Comparison of ENCODE assay signal across 12 mouse cellular contexts in the genomic region with DNA sequence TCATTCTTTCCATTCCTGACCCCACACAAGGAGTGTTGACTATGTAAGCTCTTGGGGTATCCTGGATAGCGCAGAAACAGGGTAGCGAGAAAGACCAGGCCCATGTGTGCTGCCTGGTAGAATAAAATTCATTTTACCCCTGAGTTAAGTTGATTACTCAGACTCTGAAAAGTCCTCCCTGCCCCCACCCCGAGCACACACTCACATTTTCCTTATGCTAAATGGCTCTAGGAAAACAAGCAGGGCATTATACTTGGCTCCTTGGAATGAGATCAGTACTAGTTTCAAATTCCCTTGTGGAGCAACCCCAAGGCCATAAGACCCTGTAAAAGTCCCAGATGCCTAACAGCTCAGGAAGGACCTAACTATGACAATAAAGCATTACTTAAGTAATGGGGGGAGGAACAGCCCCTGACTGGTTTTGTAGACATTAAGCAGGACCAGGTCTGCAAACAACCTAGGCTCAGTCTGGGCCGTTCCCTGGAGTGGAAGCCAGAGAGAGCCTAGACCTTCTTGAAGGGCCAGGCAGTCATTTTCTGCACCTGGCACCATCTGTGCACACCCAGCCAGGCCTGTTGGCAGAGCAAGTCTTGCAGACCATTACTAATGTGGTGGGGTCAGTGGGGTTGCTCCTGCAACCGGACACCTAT.
A peak's percentile ranks its signal among the peaks of the same experiment; 100 is the strongest.
DNase-seq lines count a peak whose midpoint lies in the region; ATAC-seq lines count a peak whose summit lies in the region.
"Had no signal": no experiment of that assay in that cellular context is flagged by ENCODE, and none has a peak within 500 bp of the region (broad histone marks: within the 10 kb centered on the region; RNA-seq: fewer than 3 reads in every experiment).

No protein-coding gene starts in this region.

- H3K4me3 ChIP-seq in hindbrain, embryonic 11.5 days (ENCODE audit: low read depth, low read length): no peak overlapping the region
- no peak overlapping the region for H3K4me3 ChIP-seq in hindbrain, embryonic 14.5 days (replicated peaks; ENCODE audit: low read length)
- no peak overlapping the region for H3K4me3 ChIP-seq in forebrain, embryonic 10.5 days
- H3K4me3 ChIP-seq in limb, embryonic 13.5 days: no peak overlapping the region
- H3K4me3 ChIP-seq: heart, embryonic 15.5 days; megakaryocyte, embryonic 14.5 days had no signal

- H3K27me3 ChIP-seq in hindbrain, embryonic 11.5 days (ENCODE audit: control insufficient read depth, insufficient read depth, low read length): no peaks in the 10 kb centered on the region
- H3K27me3 ChIP-seq in hindbrain, embryonic 14.5 days (ENCODE audit: control insufficient read depth, insufficient read depth, low read length): no peaks in the 10 kb centered on the region
- no peaks in the 10 kb centered on the region for H3K27me3 ChIP-seq in forebrain, embryonic 10.5 days (ENCODE audit: poor library complexity, severe bottlenecking)
- H3K27me3 ChIP-seq in limb, embryonic 13.5 days: no peaks in the 10 kb centered on the region
- H3K27me3 ChIP-seq: heart, embryonic 15.5 days had no signal

- no peaks in the 10 kb centered on the region for H3K9me3 ChIP-seq in hindbrain, embryonic 11.5 days (ENCODE audit: control insufficient read depth, low read length)
- no peaks in the 10 kb centered on the region for H3K9me3 ChIP-seq in hindbrain, embryonic 14.5 days (ENCODE audit: control insufficient read depth, low read length)
- H3K9me3 ChIP-seq in forebrain, embryonic 10.5 days: no peaks in the 10 kb centered on the region; the same call in 1 of the 2 replicates
- H3K9me3 ChIP-seq in limb, embryonic 13.5 days: no peaks in the 10 kb centered on the region
- H3K9me3 ChIP-seq: heart, embryonic 15.5 days; megakaryocyte, embryonic 14.5 days had no signal

- no peaks in the 10 kb centered on the region; the same call in 1 of the 2 replicates for H3K4me1 ChIP-seq in hindbrain, embryonic 11.5 days (replicated peaks; ENCODE audit: control insufficient read depth, insufficient read depth, low read length)
- 0 out of 2 replicates have a peak, but pooled peaks cover 5% of the 10 kb centered on the region for H3K4me1 ChIP-seq in hindbrain, embryonic 14.5 days (replicated peaks; ENCODE audit: control insufficient read depth, insufficient read depth, low read length)
- peaks cover 36% of the 10 kb centered on the region for H3K4me1 ChIP-seq in forebrain, embryonic 10.5 days
- peaks cover 62% of the 10 kb centered on the region for H3K4me1 ChIP-seq in limb, embryonic 13.5 days
- H3K4me1 ChIP-seq: megakaryocyte, embryonic 14.5 days had no signal

- intact Hi-C loops in left cerebral cortex, postnatal 10 days (cut with DNase I): no loop called here

- no peaks in the 10 kb centered on the region for H3K36me3 ChIP-seq in hindbrain, embryonic 11.5 days (ENCODE audit: control insufficient read depth, insufficient read depth, low read length)
- no peaks in the 10 kb centered on the region for H3K36me3 ChIP-seq in hindbrain, embryonic 14.5 days (replicated peaks; ENCODE audit: control insufficient read depth, insufficient read depth)
- H3K36me3 ChIP-seq in forebrain, embryonic 10.5 days (replicated peaks): no peaks in the 10 kb centered on the region
- no peaks in the 10 kb centered on the region for H3K36me3 ChIP-seq in limb, embryonic 13.5 days
- H3K36me3 ChIP-seq: heart, embryonic 15.5 days had no signal

- 67% methylated on average over 5 of the region's 5 CpGs for WGBS in hindbrain, embryonic 11.5 days
- WGBS in hindbrain, embryonic 14.5 days: 66% methylated on average over 5 of the region's 5 CpGs
- WGBS in forebrain, embryonic 10.5 days: 52% methylated on average over 5 of the region's 5 CpGs
- 18% methylated on average over 5 of the region's 5 CpGs for WGBS in limb, embryonic 13.5 days

- no peak overlapping the region for H3K9ac ChIP-seq in hindbrain, embryonic 11.5 days (ENCODE audit: low read depth, low read length)
- H3K9ac ChIP-seq in hindbrain, embryonic 14.5 days: no peak overlapping the region
- no peak overlapping the region for H3K9ac ChIP-seq in limb, embryonic 13.5 days
- H3K9ac ChIP-seq: heart, embryonic 15.5 days had no signal

- ATAC-seq in hindbrain, embryonic 11.5 days (ENCODE audit: low FRiP score): 0 out of 2 replicates have a peak, but pooled peaks have one; percentile 17
- no peak for ATAC-seq in hindbrain, embryonic 14.5 days (ENCODE audit: low FRiP score)
- peak; percentile 91 for ATAC-seq in limb, embryonic 13.5 days (ENCODE audit: low FRiP score, low read depth)

- peak; percentile 12 for DNase-seq in hindbrain, embryonic 11.5 days (ENCODE audit: low spot score)
- no peak for DNase-seq in hindbrain, embryonic 14.5 days (ENCODE audit: low spot score)
- peak; percentile 58 for DNase-seq in NIH3T3 (ENCODE audit: low read depth)
- peak; percentile 45 for DNase-seq in forebrain, embryonic 10.5 days (ENCODE audit: extremely low spot score, low spot score)
- no peak for DNase-seq in spleen, adult 12 weeks (ENCODE audit: low spot score)
- no peak for DNase-seq in frontal cortex, postnatal 36 days (ENCODE audit: low spot score in 2 of 2)
- no peak for DNase-seq in left cerebral cortex, postnatal 10 days (ENCODE audit: extremely low spot score in 1 of 2, low spot score in 2 of 2)
- DNase-seq: cerebellum, postnatal 36 days; right cerebral cortex, postnatal 25 days had no signal

- H3K27ac ChIP-seq in hindbrain, embryonic 11.5 days (ENCODE audit: low read depth, low read length): no peak overlapping the region
- H3K27ac ChIP-seq in hindbrain, embryonic 14.5 days: no peak overlapping the region
- H3K27ac ChIP-seq in forebrain, embryonic 10.5 days: peak overlapping the region; percentile 81
- H3K27ac ChIP-seq in limb, embryonic 13.5 days: peak overlapping the region; percentile 84
- H3K27ac ChIP-seq: heart, embryonic 15.5 days had no signal

- H3K4me2 ChIP-seq in hindbrain, embryonic 11.5 days (replicated peaks; ENCODE audit: low read depth, low read length): no peak overlapping the region
- no peak overlapping the region for H3K4me2 ChIP-seq in hindbrain, embryonic 14.5 days (replicated peaks)
- no peak overlapping the region for H3K4me2 ChIP-seq in limb, embryonic 13.5 days (replicated peaks)
- H3K4me2 ChIP-seq: heart, embryonic 15.5 days had no signal

Comparison
In these comparisons a context has a peak if more than half of its experiments do, and no peak if none do; other contexts are left out.
1. DNase-seq: peak in hindbrain, embryonic 11.5 days (single experiment), NIH3T3 (single experiment) and forebrain, embryonic 10.5 days (single experiment); none in hindbrain, embryonic 14.5 days (single experiment), spleen, adult 12 weeks (single experiment), frontal cortex, postnatal 36 days (0 of 2) and left cerebral cortex, postnatal 10 days (0 of 2).
2. H3K27ac ChIP-seq: peak in forebrain, embryonic 10.5 days (single experiment) and limb, embryonic 13.5 days (single experiment); none in hindbrain, embryonic 11.5 days (single experiment) and hindbrain, embryonic 14.5 days (single experiment).